Mouse (Mus musculus): ENCODE data around the gene Ablim1.

- TF ChIP-seq CTCF (IDR thresholded peaks at IDR 0.05; ENCODE audit: low read depth): no peak
- no peak for TF ChIP-seq EP300 (IDR thresholded peaks at IDR 0.05; ENCODE audit: low read depth)
These were observed 314.1 kb downstream of the Ablim1 start for GRCm38 (mm10) chr19:57000592-57000991.
